Mouse (Mus musculus) kidney, embryonic 14.5 days (tissue): ENCODE results near the gene Shisa5. TPM values are rescaled to one million over a fixed set of nuclear protein-coding genes. Genes with fewer than 3 reads are reported as not detected.
A peak's percentile ranks its signal among the peaks of the same experiment; 100 is the strongest.

Source experiments
- ATAC-seq: fragments of 200-750 bp; cut with Nextera tagmentation; 2 replicates; pipeline ENCODE4 v1.8.0; 2017; ENCODE audit warnings: moderate number of reproducible peaks, mild to moderate bottlenecking, moderate TSS enrichment, moderate library complexity; ENCODE audit not compliant: low FRiP score, low TSS enrichment
- H3K27ac ChIP-seq: fragments of 300-500 bp; sonication (generic); 2 replicates; pipeline ENCODE4 v1.5.1; 2014; ENCODE audit warnings: low read depth, mild to moderate bottlenecking, low read length, moderate library complexity, mixed read lengths
- H3K27me3 ChIP-seq: fragments of 300-500 bp; sonication (generic); 2 replicates; pipeline ENCODE4 v1.6.1; 2014; ENCODE audit warnings: mild to moderate bottlenecking, low read length; ENCODE audit not compliant: control insufficient read depth, insufficient read depth
- H3K36me3 ChIP-seq: fragments of 300-500 bp; sonication (generic); 2 replicates; pipeline ENCODE4 v1.6.1; 2014; ENCODE audit warnings: low read length, mixed read lengths; ENCODE audit not compliant: control insufficient read depth, insufficient read depth
- H3K4me1 ChIP-seq: fragments of 300-500 bp; sonication (generic); 2 replicates; pipeline ENCODE4 v1.6.1; 2014; ENCODE audit warnings: low read length, mixed read lengths; ENCODE audit not compliant: control insufficient read depth, insufficient read depth
- H3K4me2 ChIP-seq: fragments of 300-500 bp; sonication (generic); replicated peaks from 2 replicates; pipeline ENCODE4 v1.6.1; 2014; ENCODE audit warnings: low read depth, mild to moderate bottlenecking, low read length
- H3K4me3 ChIP-seq: fragments of 300-500 bp; sonication (generic); 2 replicates; pipeline ENCODE4 v1.5.1; 2014; ENCODE audit warnings: mild to moderate bottlenecking, low read length
- H3K9ac ChIP-seq: fragments of 300-500 bp; sonication (generic); 2 replicates; pipeline ENCODE4 v1.6.1; 2014; ENCODE audit warnings: low read depth, mild to moderate bottlenecking, low read length, moderate library complexity
- H3K9me3 ChIP-seq: fragments of 300-500 bp; sonication (generic); 2 replicates; pipeline ENCODE4 v1.6.1; 2016; ENCODE audit warnings: low read length; ENCODE audit not compliant: control insufficient read depth
- WGBS: fragments of 180-500 bp; shearing (Covaris S2); extraction: QIAGEN DNeasy Blood & Tissue Kit; methylation state at CpG from one replicate; pipeline ENCODE4 v1.1.7; 2014; 5-methylcytosine and 5-hydroxymethylcytosine counted together
- polyA plus RNA-seq: library from polyadenylated mRNA; unstranded; fragments of >200 nt; fragmentation: Nextera tagmentation; extraction: Ambion mirVana; gene quantifications from 2 replicates; pipeline ENCODE4 v1.2.1, GENCODE M21; 2014

Gene Shisa5
- polyA plus RNA-seq, 1 experiment from 2014 or later: 65.7 TPM

GRCm38 (mm10) chr9:109050674-109050997 is 12.3 kb downstream of the Shisa5 start:
- Histone ChIP-seq H3K36me3 (peaks cover 7% of the 10 kb centered on the region; the same call in 1 of the 2 replicates), H3K4me3 (no peak overlapping the region), H3K9ac (no peak overlapping the region), H3K4me2 (no peak overlapping the region), H3K4me1 (peaks cover 11% of the 10 kb centered on the region; the same call in 1 of the 2 replicates), H3K27ac (no peak overlapping the region), H3K9me3 (no peaks in the 10 kb centered on the region), H3K27me3 (no peaks in the 10 kb centered on the region)
- 69% methylated on average over 3 of the region's 3 CpGs for WGBS
- no peak for ATAC-seq

GRCm38 (mm10) chr9:109051011-109051501 is 12.7 kb downstream of the Shisa5 start:
- no peak overlapping the region for H3K4me2 ChIP-seq
- WGBS: 90% methylated on average over 13 of the region's 13 CpGs
- no peak for ATAC-seq
- H3K9ac ChIP-seq: no peak overlapping the region
- H3K4me1 ChIP-seq: peaks cover 11% of the 10 kb centered on the region; the same call in 1 of the 2 replicates
- no peaks in the 10 kb centered on the region for H3K9me3 ChIP-seq
- H3K4me3 ChIP-seq: no peak overlapping the region
- H3K27ac ChIP-seq: no peak overlapping the region
- peaks cover 9% of the 10 kb centered on the region; the same call in 1 of the 2 replicates for H3K36me3 ChIP-seq
- H3K27me3 ChIP-seq: no peaks in the 10 kb centered on the region

- Histone ChIP-seq H3K9ac (no peak overlapping the region), H3K36me3 (peaks cover 15% of the 10 kb centered on the region; the same call in 1 of the 2 replicates), H3K4me3 (no peak overlapping the region), H3K27me3 (no peaks in the 10 kb centered on the region), H3K4me1 (peaks cover 11% of the 10 kb centered on the region; the same call in 1 of the 2 replicates), H3K9me3 (no peaks in the 10 kb centered on the region), H3K27ac (no peak overlapping the region), H3K4me2 (no peak overlapping the region)
- WGBS: 90% methylated on average over 10 of the region's 10 CpGs
- ATAC-seq: no peak
Measured at GRCm38 (mm10) chr9:109051651-109052489, 13.5 kb downstream of the Shisa5 start.

GRCm38 (mm10) chr9:109052490-109053260 is 14.3 kb downstream of the Shisa5 start:
- peaks cover 11% of the 10 kb centered on the region; the same call in 1 of the 2 replicates for H3K4me1 ChIP-seq
- no peak for ATAC-seq
- 83% methylated on average over 9 of the region's 9 CpGs for WGBS
- no peaks in the 10 kb centered on the region for H3K9me3 ChIP-seq
- H3K27me3 ChIP-seq: no peaks in the 10 kb centered on the region
- no peak overlapping the region for H3K4me3 ChIP-seq
- no peak overlapping the region for H3K4me2 ChIP-seq
- H3K36me3 ChIP-seq: peaks cover 23% of the 10 kb centered on the region
- no peak overlapping the region for H3K27ac ChIP-seq
- no peak overlapping the region for H3K9ac ChIP-seq

- peaks cover 11% of the 10 kb centered on the region; the same call in 1 of the 2 replicates for H3K4me1 ChIP-seq
- peaks cover 28% of the 10 kb centered on the region for H3K36me3 ChIP-seq
- ATAC-seq: no peak
- no peak overlapping the region for H3K4me2 ChIP-seq
- 88% methylated on average over 3 of the region's 3 CpGs for WGBS
- no peak overlapping the region for H3K4me3 ChIP-seq
- no peaks in the 10 kb centered on the region for H3K27me3 ChIP-seq
- no peaks in the 10 kb centered on the region for H3K9me3 ChIP-seq
- H3K9ac ChIP-seq: no peak overlapping the region
- H3K27ac ChIP-seq: no peak overlapping the region
Measured at GRCm38 (mm10) chr9:109053366-109053765, 15.0 kb downstream of the Shisa5 start.

- H3K9ac ChIP-seq: no peak overlapping the region
- H3K27ac ChIP-seq: no peak overlapping the region
- H3K36me3 ChIP-seq: peaks cover 30% of the 10 kb centered on the region
- WGBS: 79% methylated on average over 6 of the region's 6 CpGs
- no peaks in the 10 kb centered on the region for H3K27me3 ChIP-seq
- no peak overlapping the region for H3K4me2 ChIP-seq
- H3K9me3 ChIP-seq: no peaks in the 10 kb centered on the region
- no peak overlapping the region for H3K4me3 ChIP-seq
- H3K4me1 ChIP-seq: peaks cover 13% of the 10 kb centered on the region; the same call in 1 of the 2 replicates
- no peak for ATAC-seq
Measured at GRCm38 (mm10) chr9:109053851-109054250, 15.5 kb downstream of the Shisa5 start.

- Histone ChIP-seq H3K9ac (peak overlapping the region; percentile 45; the same call in 1 of the 2 replicates), H3K36me3 (peaks cover 27% of the 10 kb centered on the region)
- WGBS: 0% methylated on average over 7 of the region's 7 CpGs
Measured at GRCm38 (mm10) chr9:109054712-109055111, 16.3 kb downstream of the Shisa5 start.

GRCm38 (mm10) chr9:109055271-109056030 is 17.1 kb downstream of the Shisa5 start:
- Histone ChIP-seq H3K36me3 (peaks cover 33% of the 10 kb centered on the region), H3K4me3 (peak overlapping the region; percentile 26), H3K9ac (peak overlapping the region; percentile 45; the same call in 1 of the 2 replicates), H3K4me2 (peak overlapping the region; percentile 49), H3K9me3 (no peaks in the 10 kb centered on the region), H3K4me1 (peaks cover 16% of the 10 kb centered on the region; the same call in 1 of the 2 replicates), H3K27ac (peak overlapping the region; percentile 61), H3K27me3 (no peaks in the 10 kb centered on the region)
- 95% methylated on average over 12 of the region's 12 CpGs for WGBS
- ATAC-seq: no peak

More at GRCm38 (mm10) chr9:109054712-109055111, 16.3 kb downstream of the Shisa5 start:
- Histone ChIP-seq H3K27me3 (no peaks in the 10 kb centered on the region), H3K4me1 (peaks cover 16% of the 10 kb centered on the region; the same call in 1 of the 2 replicates), H3K4me2 (peak overlapping the region; percentile 49), H3K4me3 (peak overlapping the region; percentile 26), H3K27ac (peak overlapping the region; percentile 62), H3K9me3 (no peaks in the 10 kb centered on the region)
- peak; percentile 79 for ATAC-seq
